Mouse (Mus musculus) liver, adult 2 months (tissue): ENCODE results near the gene Col25a1.

Experiments used
- CTCF ChIP-seq: fragments of 200-500 bp; IDR thresholded peaks from 2 replicates; pipeline ENCODE4 v1.5.1; 2011; ENCODE audit warnings: low read depth, low read length, control low read depth
- POLR2A ChIP-seq: fragments of 200-500 bp; IDR thresholded peaks from 2 replicates; pipeline ENCODE4 v1.6.1; 2011; ENCODE audit warnings: low read length, control low read depth; ENCODE audit not compliant: insufficient read depth; ENCODE audit errors: extremely low read depth

- TF ChIP-seq POLR2A (no peak), CTCF (no peak)
Measured at GRCm38 (mm10) chr3:130332347-130332913, 201.1 kb downstream of the Col25a1 start.
